Mouse (Mus musculus) liver, postnatal 0 days (tissue): Measurements from ENCODE around the gene Trabd2b.

Source experiments
- CTCF ChIP-seq: sonication (generic); IDR thresholded peaks from 2 replicates; pipeline ENCODE4 v1.5.1; 2016; ENCODE audit warnings: antibody characterized with exemption, low read depth
- EP300 ChIP-seq: IDR thresholded peaks from 2 replicates; pipeline ENCODE4 v1.6.1; 2016; ENCODE audit warnings: antibody characterized with exemption, low read depth, mild to moderate bottlenecking

DNA sequence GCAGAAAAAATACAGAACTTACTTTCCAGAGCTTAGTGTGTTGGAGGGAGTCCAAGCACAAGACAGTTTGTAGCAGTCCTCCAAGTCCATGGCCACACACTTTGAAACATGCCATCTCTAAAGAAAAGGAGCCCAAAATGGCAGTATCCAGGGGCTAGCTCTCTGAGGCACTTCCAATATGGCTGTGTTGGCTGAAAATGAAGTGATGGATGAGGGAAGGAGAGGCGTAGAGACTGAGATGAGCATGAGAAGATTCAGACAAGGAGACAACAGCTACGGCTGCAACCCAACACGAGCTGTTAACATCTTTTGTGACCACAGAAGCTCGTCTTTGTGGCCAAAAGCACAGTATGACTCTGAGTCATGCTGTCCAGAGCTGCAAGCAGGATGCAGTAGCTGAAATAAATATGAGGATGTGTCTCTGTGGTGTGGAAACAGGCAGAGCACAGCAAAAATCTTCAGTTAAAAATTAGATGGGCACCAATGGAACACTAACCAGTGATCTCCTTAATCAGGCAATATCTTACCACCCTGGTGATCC, 27.0 kb upstream of the Trabd2b start:
- TF ChIP-seq CTCF (no peak), EP300 (no peak)
